Mouse (Mus musculus) 3134 (cell line): ENCODE results near the gene Celf2.
A peak's percentile ranks its signal among the peaks of the same experiment; 100 is the strongest.

ENCODE experiments used
- DNase-seq: peaks from one replicate; pipeline ENCODE4 v3.0.0-alpha.2; 2011; ENCODE audit warnings: low spot score; ENCODE audit not compliant: insufficient read length; ENCODE audit errors: extremely low read depth

Celf2 gene

DNA sequence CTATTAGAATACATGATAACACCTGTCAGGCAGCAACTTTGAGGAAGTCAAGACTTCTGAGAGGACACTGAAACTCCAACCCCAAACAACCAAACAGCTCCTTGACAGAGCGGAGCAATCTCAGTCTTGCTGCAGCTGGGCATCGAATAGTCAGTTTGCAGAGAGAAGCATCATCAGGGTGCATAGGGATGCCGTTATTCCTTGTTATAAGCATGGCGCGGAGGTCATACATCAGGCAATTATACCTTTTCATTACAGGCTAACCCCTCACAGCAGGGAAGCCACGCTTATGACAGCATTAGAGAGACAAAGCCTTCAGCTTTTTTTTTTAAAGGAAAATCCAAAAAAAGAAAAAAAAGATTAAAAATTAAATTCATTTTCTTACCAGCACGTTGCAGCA, 113.9 kb downstream of the Celf2 start:
- no peak for DNase-seq

GRCm38 (mm10) chr2:7392500-7392899, 116.9 kb downstream of the Celf2 start:
- DNase-seq, result no peak

DNA sequence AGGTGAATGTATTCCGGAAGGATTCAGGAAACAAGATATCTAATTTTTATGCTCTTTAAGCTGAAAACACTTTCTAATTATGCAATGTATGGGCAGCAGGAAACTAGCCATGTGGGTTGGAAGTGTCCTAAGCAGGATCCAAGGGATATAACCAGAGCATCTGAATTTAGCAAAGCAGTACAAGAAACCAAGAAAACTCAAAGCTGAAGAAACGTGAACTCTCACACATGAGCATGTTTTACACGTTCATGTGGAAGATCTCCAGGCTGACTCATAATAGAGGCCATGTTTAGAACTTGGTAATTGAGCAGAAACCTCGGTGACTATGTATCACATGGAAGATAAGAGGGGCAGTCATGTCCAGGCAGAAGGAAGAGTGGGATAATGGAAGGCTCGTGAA, 120.1 kb downstream of the Celf2 start:
- DNase-seq, result no peak

DNA sequence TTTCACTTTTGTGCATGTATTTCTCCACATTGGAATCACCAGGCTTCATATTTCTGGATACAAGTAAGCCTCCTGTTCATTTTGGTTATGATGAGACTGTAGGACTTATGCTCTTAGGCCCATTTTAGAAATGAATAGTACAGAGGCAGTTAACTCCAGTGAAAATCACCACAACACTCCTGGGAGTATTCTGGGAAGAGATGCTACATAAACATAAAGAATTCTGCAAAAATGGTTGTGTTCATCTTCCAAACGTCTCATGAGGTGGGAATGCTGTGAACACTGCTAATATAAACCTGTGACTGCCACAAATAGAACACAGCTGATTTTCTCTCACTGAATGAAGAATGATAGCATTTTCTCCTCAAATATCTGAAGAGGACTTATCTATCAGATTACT, 130.6 kb downstream of the Celf2 start:
- no peak for DNase-seq

DNA sequence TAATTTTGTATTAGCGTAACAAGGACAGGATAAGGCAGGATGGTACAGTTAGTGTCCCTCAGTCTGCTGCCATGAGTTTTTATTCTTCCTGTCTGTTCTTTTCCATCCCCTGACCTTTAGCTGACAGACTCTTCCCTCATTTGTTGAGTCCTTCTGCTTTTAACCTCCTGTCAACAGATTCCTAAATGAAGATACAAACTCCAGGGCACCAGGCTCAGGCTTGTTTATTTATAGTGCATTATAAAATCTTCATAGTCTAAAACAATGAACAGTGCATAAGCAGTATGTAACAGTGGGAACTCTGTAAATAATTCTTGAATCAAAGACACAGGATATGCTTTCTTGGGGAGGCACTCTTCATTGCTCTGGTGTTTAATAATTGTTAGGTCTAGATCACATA, 131.5 kb downstream of the Celf2 start:
- no peak for DNase-seq

DNA sequence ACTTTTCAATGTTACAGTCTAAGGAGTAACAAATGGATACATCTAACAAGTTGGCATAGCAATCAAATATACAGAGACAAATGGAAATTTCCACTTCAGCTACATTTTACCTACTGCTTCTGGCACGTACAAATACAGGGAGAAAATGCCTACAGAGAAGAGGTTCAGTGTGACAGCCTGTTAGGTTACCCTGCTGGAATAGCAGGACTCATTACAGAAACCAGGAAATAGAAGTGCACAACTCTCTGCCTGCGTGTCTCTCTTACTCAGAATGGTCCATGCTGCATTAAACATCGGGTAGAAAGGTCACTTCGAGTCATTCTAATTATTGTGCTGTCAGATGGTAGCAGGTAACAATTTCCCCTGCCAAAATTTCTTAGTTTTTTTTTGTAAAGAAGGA, 141.6 kb downstream of the Celf2 start:
- DNase-seq, result no peak

- DNase-seq, result no peak
Observed at GRCm38 (mm10) chr2:7359557-7359956, 149.8 kb downstream of the Celf2 start.

DNA sequence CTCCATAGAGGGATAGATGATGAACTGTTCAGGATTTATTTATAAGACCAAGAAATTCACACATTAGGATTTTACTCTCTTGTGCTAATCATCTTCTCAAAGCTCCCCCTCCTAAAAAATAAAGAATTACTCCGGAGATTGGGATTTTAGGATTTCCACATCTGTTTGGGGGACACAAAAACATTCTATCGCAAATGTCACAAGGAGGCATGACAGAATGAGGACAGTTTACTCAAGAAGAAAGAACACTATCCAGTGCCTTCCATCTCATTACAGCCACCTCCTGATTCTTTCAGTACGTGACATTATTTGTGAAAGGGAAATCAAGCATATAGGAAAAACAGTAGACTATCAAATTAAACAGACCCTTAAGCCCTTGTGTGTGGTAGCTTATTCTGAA, 150.5 kb downstream of the Celf2 start:
- no peak for DNase-seq

GRCm38 (mm10) chr2:7351234-7351633, 158.1 kb downstream of the Celf2 start:
- DNase-seq, result no peak

- DNase-seq, result no peak
Observed at GRCm38 (mm10) chr2:7346703-7347461, 162.5 kb downstream of the Celf2 start.

DNA sequence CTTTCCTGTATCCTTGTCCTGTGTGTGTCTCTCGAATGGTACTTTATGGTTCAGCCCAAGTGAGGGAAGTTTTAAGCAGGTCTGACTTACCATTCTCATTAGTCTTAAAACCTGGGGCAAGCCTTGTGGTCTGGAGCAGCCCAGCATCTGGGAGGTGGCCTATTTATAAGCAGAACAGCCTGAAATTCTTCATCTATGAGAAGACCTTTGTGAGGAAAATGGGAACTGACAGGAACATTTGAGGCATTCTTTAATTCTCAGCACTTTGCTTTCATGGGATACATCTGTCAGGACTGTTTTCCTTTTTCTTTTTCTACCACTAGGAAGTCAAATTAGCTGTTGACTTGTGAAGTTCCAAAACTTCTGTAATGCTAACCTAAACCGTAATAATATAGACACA, 164.4 kb downstream of the Celf2 start:
- no peak for DNase-seq

DNA sequence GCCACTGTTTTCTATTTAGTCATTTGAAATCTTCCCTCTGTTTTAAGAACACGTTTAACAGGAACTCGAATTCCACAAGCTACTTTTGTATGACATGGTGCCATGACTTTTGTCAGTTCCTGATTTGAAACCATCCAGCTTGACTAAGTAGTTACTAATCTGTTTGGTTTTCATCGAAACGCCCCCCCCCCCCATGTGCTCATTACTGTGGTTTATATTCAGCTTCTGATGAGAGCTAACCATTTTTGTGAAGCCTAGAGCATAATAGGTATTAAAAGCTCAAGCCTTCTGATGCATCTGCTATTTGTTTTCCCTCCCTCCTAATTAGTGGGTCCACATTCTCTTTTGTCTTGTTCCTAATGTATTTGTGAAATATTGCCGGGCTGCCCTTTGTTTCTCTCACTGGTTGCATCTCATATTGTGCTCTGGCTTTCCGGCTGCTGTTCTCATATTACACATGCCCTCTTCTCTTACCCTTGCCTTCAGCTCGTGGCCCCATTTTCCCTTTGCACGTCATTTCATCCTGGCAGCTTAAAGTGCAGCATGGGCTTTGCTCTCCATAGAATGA, 166.4 kb downstream of the Celf2 start:
- no peak for DNase-seq

- DNase-seq, result no peak
Observed at GRCm38 (mm10) chr2:7334846-7335245, 174.5 kb downstream of the Celf2 start.

DNA sequence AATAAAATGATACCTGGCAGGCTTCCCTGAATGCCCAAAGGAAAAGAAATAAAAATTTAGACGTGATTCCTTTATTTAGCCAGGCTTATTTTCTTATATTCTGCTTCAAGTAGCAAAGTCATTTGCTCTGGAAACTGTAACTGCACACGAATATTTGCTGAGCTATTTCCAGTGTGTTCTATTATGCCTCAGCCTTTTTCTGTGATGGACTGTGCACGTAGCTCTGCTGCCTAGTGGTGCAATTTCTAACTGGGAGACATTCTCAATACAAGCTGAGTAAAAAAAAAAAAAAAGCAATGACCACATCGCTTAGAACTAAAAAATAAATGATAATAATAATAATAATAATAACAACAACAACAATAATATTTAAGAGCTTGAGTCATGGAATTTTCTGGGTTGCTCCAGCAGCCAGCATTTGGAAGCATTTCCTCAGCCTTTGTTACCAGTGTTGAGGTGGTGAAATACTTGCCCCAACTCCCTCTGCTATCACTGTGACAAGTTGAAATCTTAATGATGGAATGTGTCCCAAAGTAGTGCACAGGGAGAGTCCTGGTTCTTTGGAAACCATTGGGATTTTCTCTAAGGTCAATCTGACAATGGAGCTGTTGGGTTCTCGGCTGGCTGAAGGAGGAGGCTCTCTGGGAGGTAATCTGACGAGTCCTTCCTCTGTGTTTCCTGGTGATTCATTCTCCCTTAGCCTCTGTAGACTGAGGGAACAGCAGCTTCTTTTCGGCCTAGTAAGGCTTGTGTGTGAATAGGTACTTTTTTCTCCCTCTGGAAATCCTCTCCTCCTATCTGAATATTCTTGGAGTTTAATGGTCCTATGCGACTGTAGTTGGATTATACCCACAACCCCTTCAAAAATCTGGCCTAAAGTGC, 181.1 kb downstream of the Celf2 start:
- DNase-seq, result peak; percentile 9

- no peak for DNase-seq
Observed at GRCm38 (mm10) chr2:7319760-7320159, 189.6 kb downstream of the Celf2 start.

GRCm38 (mm10) chr2:7311776-7312175, 197.6 kb downstream of the Celf2 start:
- DNase-seq, result no peak

DNA sequence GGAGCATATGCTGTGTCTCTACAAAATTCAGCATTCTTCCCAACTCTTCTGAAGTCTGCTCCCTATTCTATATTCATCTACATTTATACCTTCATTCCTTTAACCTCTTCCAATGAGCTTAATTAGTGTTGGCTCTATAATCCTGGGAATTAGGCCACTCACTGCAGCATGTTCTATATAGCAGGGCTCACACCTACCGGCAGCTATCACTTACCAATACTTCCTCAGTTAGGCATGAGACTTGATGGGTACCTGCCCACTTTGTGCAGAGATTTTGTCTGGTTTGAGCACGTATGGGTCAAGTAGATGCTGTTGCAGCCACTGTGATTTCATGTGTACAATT, 198.6 kb downstream of the Celf2 start:
- no peak for DNase-seq

DNA sequence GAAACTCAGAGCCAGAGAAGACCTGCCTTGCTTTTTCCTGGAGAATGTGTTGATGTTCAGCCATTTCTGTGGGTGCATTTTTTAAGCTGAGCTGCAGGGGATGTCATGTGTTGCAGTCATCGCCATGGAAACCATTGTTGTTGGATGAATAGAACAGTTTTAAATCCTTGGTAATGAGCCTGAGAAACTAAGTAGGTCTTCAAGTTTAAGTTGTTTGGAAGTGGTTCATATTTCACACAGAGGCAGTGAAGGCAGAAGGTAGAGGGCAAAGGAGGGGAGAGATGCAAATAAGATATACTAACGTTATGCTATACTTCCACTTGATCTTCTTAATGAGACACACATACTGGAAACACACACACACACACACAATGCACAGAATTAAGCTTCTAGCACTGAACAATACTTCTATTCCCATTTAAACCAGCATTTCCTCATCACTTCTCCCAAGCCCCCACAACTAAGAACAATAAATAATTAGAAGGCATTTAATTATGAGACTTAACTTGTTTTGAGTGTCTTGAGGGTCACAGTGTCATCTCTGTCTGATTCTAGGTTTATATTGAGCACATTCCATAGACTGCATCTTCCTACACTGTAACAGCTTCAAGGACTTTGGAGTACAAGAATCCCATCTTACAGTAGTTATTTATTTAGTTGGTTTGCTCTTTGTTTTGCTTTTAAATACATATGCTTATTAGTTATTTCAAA, 199.1 kb downstream of the Celf2 start:
- no peak for DNase-seq

DNA sequence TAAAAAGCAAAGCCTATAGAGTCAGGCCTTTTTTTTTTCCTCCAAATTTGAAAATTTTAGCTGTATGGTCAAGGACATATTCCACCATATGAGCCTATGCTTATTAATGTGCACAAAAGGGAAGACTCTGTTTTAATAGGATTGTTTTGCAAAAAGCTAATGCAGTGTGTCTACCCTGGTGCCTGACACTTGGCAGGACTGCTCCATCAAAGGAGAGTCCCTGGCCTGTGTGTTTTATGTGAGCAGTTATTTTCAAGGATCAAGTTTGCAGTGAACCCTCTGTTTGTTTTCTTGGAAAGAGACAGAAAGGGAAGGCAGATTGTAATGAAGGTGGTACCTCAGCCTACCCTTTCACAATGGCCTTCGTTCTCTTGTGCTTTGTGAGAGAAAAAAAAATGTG, 200.0 kb downstream of the Celf2 start:
- no peak for DNase-seq

- DNase-seq, result no peak
Observed at GRCm38 (mm10) chr2:7308731-7309130, 200.6 kb downstream of the Celf2 start.

- DNase-seq, result peak; percentile 22
Observed at GRCm38 (mm10) chr2:7287434-7287833, 221.9 kb downstream of the Celf2 start.
